Mouse (Mus musculus): ENCODE results near the gene Gsc. TPM values are rescaled to one million over a fixed set of nuclear protein-coding genes. Genes with fewer than 3 reads are reported as not detected.

The Gsc gene
- under 1 TPM; 0.16 to 0.29 TPM for total RNA-seq (2021)
- long read RNA-seq, experiment 1: 0 reads
- long read RNA-seq, experiment 2: 0 reads

DNA sequence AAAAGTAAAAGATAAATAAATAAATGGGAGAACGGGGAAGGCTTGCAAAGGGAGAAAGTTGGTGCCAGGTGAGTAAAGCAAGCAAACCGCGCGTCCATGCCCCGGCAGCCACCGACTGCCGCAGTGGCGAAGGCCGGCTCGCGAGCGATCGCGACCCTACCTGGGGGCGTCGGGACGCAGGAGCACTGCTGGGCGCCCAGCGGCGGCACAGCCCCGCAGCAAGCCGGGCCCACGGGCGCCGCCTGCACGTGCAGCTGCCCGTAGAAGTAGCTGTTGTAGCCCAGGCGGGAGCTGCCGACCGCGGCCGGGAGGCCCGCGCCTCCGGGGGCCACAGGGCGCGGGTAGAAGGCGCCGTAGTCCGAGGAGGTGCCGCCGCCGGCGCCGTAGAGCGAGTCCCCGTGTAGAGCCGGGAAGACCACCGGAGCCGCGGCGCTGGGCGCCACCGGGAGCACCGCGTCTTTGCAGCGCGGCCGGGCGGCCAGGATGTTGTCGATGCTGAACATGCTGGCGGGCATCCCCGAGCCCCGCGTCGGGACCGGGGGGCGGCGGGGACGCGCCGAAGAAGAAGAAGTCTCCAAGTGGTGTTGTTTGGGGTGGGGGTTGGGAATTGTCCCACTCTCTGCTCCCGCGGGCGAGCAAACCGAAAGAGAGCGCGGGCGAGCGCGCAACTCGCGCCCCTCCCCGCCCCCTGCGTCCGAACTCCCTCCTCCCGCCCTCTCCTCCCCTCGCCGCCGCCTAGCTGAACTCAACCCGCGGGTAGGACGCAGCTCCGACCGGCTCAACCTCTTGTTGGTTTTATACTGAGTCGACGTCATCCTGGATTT is at the start of gene Gsc:
Gene Gsc, minus strand, starts transcription at position 730 of the 824 bp plus-strand sequence.
- intact Hi-C loops (cut with DNase I; ENCODE audit: low total_unique reads): no loop called here
- DNase-seq: peak; percentile 55

DNA sequence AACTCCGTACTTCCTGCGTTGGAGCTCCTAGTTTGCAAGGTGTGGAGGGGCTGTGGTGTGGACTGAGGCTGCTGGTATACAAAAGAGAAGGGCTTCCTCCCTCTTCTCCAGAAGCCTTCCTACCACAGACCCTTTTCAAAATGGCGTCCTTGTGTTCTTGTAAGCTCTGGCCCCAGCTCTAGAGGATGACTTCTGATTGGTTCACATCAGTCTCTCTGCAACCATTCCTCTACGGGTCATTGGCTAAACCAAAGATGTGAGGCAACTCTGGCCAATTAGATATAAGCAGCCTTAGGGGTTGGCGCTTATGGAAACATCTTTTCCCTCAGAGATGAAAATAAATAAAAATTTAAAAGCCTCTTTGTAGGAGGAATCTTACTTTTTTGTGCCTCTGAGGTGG is 46.6 kb upstream of the Gsc start:
- intact Hi-C loops (cut with DNase I; ENCODE audit: low total_unique reads): no loop called here
- DNase-seq: no peak

- intact Hi-C loops (cut with DNase I; ENCODE audit: low total_unique reads): no loop called here
- no peak for DNase-seq
Observed at GRCm38 (mm10) chr12:104507911-104508310, 34.8 kb upstream of the Gsc start.

DNA sequence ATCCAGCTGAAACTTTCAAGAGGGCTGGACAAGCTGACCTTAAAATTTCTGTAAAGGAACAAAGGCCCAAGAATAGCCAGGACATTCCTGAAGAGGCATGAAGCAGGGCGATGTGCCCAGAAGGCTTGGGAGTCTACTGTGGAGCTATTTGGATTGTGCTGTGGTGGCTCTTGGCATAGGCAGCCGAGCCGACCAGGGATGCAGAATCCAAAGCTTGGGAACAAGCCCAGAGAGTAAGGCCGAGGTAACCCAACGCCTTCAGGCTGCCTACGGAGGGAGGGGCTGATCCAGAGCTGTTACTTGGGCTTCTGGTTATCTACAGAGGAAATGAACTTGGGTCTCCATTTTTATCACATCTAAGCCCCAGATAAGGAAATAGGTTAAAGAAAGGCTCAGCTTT is 18.9 kb upstream of the Gsc start:
- DNase-seq: peak; percentile 81
- intact Hi-C loops (cut with DNase I; ENCODE audit: low total_unique reads): no loop called here

DNA sequence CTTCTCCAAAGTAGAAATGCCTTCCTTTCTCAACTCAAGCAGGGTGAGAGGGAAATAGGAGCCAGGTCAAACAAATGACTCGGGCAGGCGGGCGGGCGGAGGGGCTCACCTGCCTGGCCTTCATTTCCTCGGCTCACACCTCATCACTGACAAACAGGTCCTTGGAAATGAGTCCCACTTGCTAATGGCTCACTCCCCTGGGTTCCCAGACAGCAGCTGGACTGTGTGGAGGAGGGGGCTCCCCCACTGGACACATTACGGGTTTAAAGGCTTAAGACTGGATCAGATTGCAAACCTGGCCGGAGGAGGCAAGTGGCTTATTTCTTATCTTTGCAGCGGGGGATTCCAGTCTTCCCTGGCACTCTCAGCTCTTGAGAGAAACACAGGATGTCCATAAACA is 13.1 kb upstream of the Gsc start:
- intact Hi-C loops (cut with DNase I; ENCODE audit: low total_unique reads): no loop called here
- no peak for DNase-seq

GRCm38 (mm10) chr12:104485161-104485560 is 12.0 kb upstream of the Gsc start:
- intact Hi-C loops (cut with DNase I; ENCODE audit: low total_unique reads): no loop called here
- no peak for DNase-seq

GRCm38 (mm10) chr12:104481007-104481406 is 7.9 kb upstream of the Gsc start:
- intact Hi-C loops (cut with DNase I; ENCODE audit: low total_unique reads): no loop called here
- DNase-seq: no peak

DNA sequence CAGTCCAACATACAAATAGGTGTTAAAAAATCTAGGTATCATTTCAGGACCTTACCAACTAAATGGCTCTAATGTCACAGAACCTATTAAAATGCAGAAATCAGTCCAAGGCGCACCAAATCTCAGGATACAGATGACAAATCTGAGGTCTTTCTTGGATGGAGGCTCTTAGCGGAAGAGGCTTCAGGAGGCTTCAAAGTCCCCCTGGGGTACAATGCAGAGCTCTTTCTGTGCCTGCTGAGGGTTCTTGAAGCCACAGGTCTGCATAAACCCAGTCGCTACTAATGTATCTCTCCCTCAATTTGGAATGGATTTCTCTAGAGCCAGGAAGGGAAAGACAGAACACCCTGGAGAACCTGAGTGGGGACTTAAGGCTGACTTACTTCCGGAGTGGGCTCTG is 5.1 kb upstream of the Gsc start:
- DNase-seq: no peak
- intact Hi-C loops (cut with DNase I; ENCODE audit: low total_unique reads): no loop called here

GRCm38 (mm10) chr12:104477501-104477900 is 4.4 kb upstream of the Gsc start:
- intact Hi-C loops (cut with DNase I; ENCODE audit: low total_unique reads): no loop called here

GRCm38 (mm10) chr12:104477066-104477465 is 3.9 kb upstream of the Gsc start:
- intact Hi-C loops (cut with DNase I; ENCODE audit: low total_unique reads): no loop called here
- DNase-seq: no peak

More at GRCm38 (mm10) chr12:104477501-104477900, 4.4 kb upstream of the Gsc start:
- no peak for DNase-seq

DNA sequence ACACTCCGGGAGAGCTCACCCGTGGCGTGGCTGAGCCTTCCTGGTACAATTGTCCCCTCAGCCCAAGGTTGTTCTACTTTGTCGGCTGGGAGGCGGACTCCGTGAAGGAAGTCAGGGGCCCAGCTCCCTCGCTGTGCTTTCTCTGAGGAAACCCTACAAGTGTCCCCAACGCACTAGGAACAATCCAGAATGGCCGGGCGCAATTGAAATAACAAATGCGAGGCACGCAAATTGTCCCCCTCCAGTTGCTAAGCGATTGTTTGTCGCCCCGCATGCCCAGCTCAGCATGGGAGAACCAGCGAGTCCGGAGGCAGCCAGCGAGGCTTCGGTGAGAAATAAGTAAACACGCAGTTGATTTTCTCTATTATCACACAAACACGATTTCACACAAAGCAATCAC is 2.8 kb upstream of the Gsc start:
- intact Hi-C loops (cut with DNase I; ENCODE audit: low total_unique reads): no loop called here
- DNase-seq: no peak

DNA sequence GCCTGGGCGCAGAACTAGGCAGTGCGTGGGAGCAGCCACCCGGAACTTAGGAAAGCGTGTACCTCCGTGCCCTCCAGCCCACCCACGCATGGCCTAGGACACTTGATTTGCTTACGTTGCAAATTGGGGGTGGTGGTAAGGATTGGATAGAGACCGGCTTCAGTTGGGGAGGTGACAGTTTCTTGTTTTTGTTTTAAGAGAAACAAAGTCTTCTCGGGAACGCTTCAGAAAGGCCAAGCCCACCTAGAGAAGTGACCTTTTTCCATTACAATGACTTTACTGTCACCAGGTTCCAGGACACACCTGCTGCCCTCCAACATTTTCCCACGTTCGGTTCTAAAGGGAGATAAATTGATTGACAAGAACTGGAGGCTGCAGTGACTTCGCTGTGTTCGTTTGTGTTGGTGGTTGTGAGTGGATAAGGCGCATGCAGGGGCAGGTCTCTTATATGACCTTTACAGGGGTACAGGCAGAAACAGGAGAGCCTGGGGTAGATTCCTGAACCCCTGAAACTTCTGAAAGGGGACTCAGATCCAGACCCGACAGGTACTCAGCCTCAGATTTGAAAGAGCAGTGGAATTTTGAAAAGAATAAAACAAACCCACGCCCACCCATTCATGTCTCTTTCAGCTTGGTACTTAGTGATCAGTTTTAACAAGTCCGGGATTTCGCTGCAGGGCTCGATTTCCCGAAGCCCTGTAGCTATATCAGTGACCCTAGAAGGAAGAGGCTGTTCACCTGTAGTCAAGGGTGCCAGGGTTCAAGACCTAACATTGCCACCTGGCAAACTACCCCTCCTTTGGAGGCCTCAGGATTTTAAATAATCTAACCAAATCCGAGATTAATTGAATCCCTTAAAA is 2.0 kb upstream of the Gsc start:
- no peak for DNase-seq
- intact Hi-C loops (cut with DNase I; ENCODE audit: low total_unique reads): no loop called here

GRCm38 (mm10) chr12:104474191-104474871 is 1.2 kb upstream of the Gsc start:
- no peak for DNase-seq
- intact Hi-C loops (cut with DNase I; ENCODE audit: low total_unique reads): no loop called here

- no peak for DNase-seq
- intact Hi-C loops (cut with DNase I; ENCODE audit: low total_unique reads): no loop called here
Observed at GRCm38 (mm10) chr12:104473492-104473891, 362 bp upstream of the Gsc start.

DNA sequence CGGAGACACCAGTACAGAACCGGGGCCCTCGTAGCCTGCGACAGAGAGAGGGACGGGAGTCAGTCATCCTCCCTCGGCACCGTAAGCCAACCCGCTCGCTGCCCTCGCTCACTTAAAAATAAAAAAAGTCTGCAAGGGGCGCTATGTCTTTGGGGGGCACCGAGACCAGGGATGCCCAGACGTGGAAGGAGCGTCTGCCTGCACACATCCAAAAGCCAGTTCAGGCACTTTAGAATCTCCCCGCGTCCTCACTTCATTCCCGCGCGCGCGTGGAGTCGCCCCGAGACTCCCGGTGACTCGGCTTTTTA is 958 bp downstream of the Gsc start:
- no peak for DNase-seq
- intact Hi-C loops (cut with DNase I; ENCODE audit: low total_unique reads): no loop called here

DNA sequence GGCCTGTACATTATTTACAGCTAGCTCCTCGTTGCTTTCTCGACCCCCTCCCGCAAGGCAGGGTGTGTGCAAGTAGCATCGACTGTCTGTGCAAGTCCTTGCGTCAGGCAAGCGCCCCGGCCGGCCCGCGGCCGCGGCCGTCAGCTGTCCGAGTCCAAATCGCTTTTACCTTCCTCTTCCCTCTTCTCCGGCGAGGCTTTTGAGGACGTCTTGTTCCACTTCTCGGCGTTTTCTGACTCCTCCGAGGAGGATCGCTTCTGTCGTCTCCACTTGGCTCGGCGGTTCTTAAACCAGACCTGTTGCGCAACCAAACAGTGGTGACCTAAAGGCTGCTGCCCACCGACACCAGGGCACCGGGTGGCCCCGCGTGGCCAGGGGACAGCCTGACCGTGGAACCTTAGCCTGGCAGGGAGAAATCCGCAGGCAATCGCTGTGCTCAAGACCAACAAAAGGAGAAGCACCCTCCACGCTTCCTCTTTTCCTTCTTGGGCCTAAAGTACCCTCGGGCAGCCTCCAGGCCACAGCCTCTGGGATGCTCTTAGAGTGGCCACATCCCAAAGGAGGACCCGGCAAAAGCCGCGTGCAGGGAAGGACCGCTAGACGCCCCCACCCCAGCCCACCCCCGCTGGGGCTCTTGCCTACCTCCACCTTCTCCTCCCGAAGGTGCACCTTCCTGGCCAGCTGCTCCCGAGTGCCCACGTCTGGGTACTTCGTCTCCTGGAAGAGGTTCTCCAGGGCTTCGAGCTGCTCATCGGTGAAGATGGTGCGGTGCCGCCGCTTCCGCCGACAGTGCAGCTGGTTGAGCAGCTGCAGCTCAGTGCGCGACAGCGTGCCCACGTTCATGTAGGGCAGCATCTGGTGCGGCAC is 1.5 kb downstream of the Gsc start:
- no peak for DNase-seq
- intact Hi-C loops (cut with DNase I; ENCODE audit: low total_unique reads): no loop called here

DNA sequence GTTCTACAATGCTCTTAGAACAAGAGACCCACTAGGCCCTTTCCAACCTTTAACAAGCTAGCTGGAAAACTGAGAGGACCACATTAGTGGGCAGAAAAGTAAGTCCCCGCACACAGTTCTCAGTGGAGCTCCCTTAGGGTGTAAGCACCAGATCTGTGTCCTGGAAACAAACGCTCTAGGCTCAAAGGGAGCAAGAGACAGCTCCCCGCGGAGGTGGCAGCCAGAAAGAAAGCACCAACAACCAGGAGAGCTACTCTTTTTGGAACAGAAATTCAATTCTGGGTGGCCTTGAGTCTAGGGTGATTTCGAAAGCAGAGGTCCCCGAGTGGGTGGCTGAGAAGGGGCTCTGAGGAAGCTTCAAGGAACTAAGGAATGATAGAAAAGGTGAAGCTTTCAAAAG is 2.5 kb downstream of the Gsc start:
- DNase-seq: no peak
- intact Hi-C loops (cut with DNase I; ENCODE audit: low total_unique reads): no loop called here

- no peak for DNase-seq
- intact Hi-C loops (cut with DNase I; ENCODE audit: low total_unique reads): no loop called here
Observed at GRCm38 (mm10) chr12:104468783-104469182, 4.3 kb downstream of the Gsc start.

DNA sequence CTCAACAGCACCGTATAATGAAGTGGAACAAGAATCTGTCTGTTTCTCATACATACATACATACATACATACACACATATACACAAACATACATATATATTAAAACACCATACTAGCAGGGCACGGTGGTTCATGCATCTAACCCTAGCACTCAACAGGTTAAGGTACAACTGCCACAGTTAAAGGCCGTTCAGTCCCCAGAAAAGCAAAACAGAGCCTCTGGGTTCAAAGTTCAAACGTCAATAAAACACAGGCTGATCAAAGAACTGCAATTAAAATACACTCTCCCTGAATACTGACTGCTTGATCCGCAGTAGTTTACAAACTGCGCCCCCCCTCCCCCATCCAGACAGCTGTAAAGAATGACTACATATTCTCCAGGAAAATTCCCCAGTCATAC is 5.8 kb downstream of the Gsc start:
- intact Hi-C loops (cut with DNase I; ENCODE audit: low total_unique reads): no loop called here
- no peak for DNase-seq
